Mouse (Mus musculus): ENCODE results near the gene Mgat5. TPM values are rescaled to one million over a fixed set of nuclear protein-coding genes. Genes with fewer than 3 reads are reported as not detected.

The Mgat5 gene
- polyA plus RNA-seq, 1 experiment: 4.9 TPM

DNA sequence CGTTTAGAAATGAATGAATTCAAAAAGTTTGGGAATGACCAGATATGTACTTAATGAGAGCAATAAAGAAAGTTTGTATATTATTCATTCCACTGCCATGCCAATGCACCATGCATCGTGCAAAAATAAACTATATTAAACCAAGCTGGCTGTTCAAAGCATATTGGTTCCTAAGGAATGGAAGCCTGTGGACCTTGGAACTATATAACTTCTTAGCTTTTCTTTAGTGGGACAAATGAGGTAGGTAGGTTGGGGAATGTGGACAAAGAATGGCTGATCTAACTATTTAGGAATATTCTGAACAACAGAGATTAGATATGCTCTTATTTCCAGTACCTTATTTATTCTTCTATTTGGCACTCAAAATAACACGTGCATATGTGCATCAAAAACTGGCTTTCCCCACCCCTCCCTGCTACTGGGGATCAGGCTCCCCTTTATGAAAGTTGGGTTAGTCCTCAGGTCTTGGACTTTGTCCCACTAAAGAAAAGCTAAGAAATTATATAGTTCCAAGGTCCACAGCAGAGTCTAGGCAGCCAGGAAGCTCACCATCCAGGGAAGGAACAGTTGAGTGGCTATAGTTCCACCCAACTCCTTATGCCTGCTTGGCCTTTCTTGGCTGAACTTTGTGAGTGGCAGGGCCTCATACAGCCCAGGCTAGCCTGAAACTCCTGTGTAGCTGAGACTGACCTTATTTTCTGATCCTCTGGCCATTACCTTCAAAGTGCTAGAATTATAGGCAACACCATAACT, 70.9 kb downstream of the Mgat5 start:
- H3K36me3 ChIP-seq (ENCODE audit: control insufficient read depth, insufficient read depth, low read length): no peaks in the 10 kb centered on the region
- 94% methylated on average over 3 of the region's 3 CpGs for WGBS
- no peak overlapping the region for H3K27ac ChIP-seq (ENCODE audit: insufficient read depth, low read length)
- H3K4me3 ChIP-seq (ENCODE audit: extremely low read depth, insufficient read depth, insufficient read length): no peak overlapping the region
- H3K4me1 ChIP-seq (ENCODE audit: control insufficient read depth, insufficient read depth, insufficient read length): no peaks in the 10 kb centered on the region
- no peak for DNase-seq (ENCODE audit: low read depth in 1 of 2, low spot score in 2 of 2)
- no peaks in the 10 kb centered on the region for H3K27me3 ChIP-seq (ENCODE audit: control insufficient read depth, insufficient read depth, low read length)
- TF ChIP-seq CTCF (IDR thresholded peaks at IDR 0.05; ENCODE audit: extremely low read depth, insufficient read depth, insufficient read length, insufficient replicate concordance) (no peak), POLR2A (IDR thresholded peaks at IDR 0.05; ENCODE audit: low read depth, low read length) (no peak)

DNA sequence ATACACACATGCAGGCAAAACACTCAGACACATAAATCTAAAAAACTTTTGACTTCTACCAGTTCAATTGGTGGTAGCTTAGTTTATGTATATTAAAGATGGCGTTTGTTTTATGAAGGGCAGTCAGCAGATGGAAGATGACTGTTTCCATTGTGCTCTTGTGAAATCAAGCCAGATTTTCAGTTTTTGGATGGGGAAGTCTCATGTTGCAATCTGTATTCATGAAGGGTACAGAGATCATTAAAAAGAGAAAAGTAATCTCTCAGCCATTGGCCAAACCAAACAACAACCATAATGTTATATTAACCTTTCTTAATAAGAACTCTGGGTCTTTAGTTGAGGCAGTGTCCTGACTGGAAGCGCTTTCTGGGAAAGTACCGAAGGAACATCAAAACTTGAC, 73.3 kb downstream of the Mgat5 start:
- TF ChIP-seq CTCF (IDR thresholded peaks at IDR 0.05; ENCODE audit: extremely low read depth, insufficient read depth, insufficient read length, insufficient replicate concordance): no peak
- TF ChIP-seq POLR2A (IDR thresholded peaks at IDR 0.05; ENCODE audit: low read depth, low read length): no peak

DNA sequence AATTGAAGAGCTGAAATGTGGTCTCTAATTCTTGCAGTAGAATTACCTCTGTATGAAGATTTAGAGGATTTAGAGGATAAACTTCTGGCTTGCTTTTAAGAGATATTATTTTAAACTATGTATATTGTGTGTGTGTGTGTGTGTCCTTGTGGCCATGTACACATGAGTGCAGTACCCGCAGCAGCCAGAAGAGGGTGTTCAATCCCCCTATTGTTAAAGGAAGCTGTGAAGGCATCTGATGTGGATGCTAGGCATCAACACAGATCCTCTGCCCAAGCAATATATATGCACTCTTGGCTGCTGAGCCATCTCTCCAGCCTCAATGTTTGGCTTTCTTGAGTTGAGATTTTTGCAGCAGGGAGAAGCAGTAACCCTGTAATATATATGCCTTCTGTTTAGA, 75.4 kb downstream of the Mgat5 start:
- no peak for DNase-seq (ENCODE audit: low read depth in 1 of 2, low spot score in 2 of 2)
- no peaks in the 10 kb centered on the region for H3K4me1 ChIP-seq (ENCODE audit: control insufficient read depth, insufficient read depth, insufficient read length)
- WGBS: 84% methylated on average over 1 of the region's 1 CpGs
- TF ChIP-seq POLR2A (IDR thresholded peaks at IDR 0.05; ENCODE audit: low read depth, low read length) (no peak), CTCF (IDR thresholded peaks at IDR 0.05; ENCODE audit: extremely low read depth, insufficient read depth, insufficient read length, insufficient replicate concordance) (no peak)
- no peak overlapping the region for H3K27ac ChIP-seq (ENCODE audit: insufficient read depth, low read length)
- H3K27me3 ChIP-seq (ENCODE audit: control insufficient read depth, insufficient read depth, low read length): no peaks in the 10 kb centered on the region
- H3K4me3 ChIP-seq (ENCODE audit: extremely low read depth, insufficient read depth, insufficient read length): no peak overlapping the region
- H3K36me3 ChIP-seq (ENCODE audit: control insufficient read depth, insufficient read depth, low read length): no peaks in the 10 kb centered on the region

More for the DNA sequence above, 73.3 kb downstream of the Mgat5 start:
- Histone ChIP-seq H3K27ac (ENCODE audit: insufficient read depth, low read length) (no peak overlapping the region), H3K27me3 (ENCODE audit: control insufficient read depth, insufficient read depth, low read length) (no peaks in the 10 kb centered on the region), H3K36me3 (ENCODE audit: control insufficient read depth, insufficient read depth, low read length) (no peaks in the 10 kb centered on the region), H3K4me3 (ENCODE audit: extremely low read depth, insufficient read depth, insufficient read length) (no peak overlapping the region), H3K4me1 (ENCODE audit: control insufficient read depth, insufficient read depth, insufficient read length) (no peaks in the 10 kb centered on the region)
- DNase-seq (ENCODE audit: low read depth in 1 of 2, low spot score in 2 of 2): no peak
- 84% methylated on average over 3 of the region's 3 CpGs for WGBS

DNA sequence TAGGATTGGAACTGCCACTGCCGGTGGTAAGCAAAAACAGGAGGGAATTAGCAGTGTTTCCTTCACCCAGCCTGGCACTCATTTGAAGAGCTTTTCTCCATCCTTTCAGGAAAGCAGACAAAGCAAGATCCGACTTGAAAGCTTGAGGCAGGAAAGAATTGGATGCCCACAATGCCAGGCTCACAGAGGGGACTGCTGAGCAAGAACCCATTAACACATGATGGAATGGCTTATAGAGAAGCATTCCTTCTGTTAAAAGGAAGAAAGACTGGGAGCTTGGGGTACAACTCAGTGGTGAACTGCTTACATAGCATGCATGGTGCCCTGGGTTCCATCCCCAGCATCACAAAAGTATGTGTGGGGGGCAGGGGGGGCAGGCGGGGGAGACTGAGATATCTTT, 80.2 kb downstream of the Mgat5 start:
- TF ChIP-seq POLR2A (IDR thresholded peaks at IDR 0.05; ENCODE audit: low read depth, low read length) (no peak), CTCF (IDR thresholded peaks at IDR 0.05; ENCODE audit: extremely low read depth, insufficient read depth, insufficient read length, insufficient replicate concordance) (no peak)
- Histone ChIP-seq H3K36me3 (ENCODE audit: control insufficient read depth, insufficient read depth, low read length) (no peaks in the 10 kb centered on the region), H3K4me3 (ENCODE audit: extremely low read depth, insufficient read depth, insufficient read length) (no peak overlapping the region), H3K27ac (ENCODE audit: insufficient read depth, low read length) (no peak overlapping the region), H3K27me3 (ENCODE audit: control insufficient read depth, insufficient read depth, low read length) (no peaks in the 10 kb centered on the region), H3K4me1 (ENCODE audit: control insufficient read depth, insufficient read depth, insufficient read length) (no peaks in the 10 kb centered on the region)
- WGBS: 88% methylated on average over 3 of the region's 3 CpGs
- no peak for DNase-seq (ENCODE audit: low read depth in 1 of 2, low spot score in 2 of 2)

DNA sequence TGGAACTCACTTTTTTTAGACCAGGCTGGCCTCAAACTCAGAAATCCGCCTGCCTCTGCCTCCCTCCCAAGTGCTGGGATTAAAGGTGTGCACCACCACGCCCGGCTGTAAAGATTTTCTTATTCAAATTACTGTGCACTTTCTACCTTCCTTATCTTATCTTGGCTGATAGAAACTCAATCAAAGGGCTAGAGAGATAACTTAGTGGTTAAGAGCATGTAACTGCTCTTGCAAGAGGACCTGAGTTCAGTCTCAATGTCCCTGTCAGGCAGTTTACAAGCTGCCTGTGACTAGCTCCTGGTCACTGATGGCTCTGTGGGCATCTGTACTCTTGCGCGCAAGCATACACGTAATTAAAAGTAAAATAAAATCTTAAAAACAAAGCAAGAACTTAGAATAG, 82.7 kb downstream of the Mgat5 start:
- Histone ChIP-seq H3K36me3 (ENCODE audit: control insufficient read depth, insufficient read depth, low read length) (no peaks in the 10 kb centered on the region), H3K27me3 (ENCODE audit: control insufficient read depth, insufficient read depth, low read length) (no peaks in the 10 kb centered on the region), H3K4me1 (ENCODE audit: control insufficient read depth, insufficient read depth, insufficient read length) (peaks cover 3% of the 10 kb centered on the region; the same call in 1 of the 2 replicates), H3K27ac (ENCODE audit: insufficient read depth, low read length) (no peak overlapping the region), H3K4me3 (ENCODE audit: extremely low read depth, insufficient read depth, insufficient read length) (no peak overlapping the region)
- TF ChIP-seq CTCF (IDR thresholded peaks at IDR 0.05; ENCODE audit: extremely low read depth, insufficient read depth, insufficient read length, insufficient replicate concordance) (no peak), POLR2A (IDR thresholded peaks at IDR 0.05; ENCODE audit: low read depth, low read length) (no peak)
- 89% methylated on average over 6 of the region's 6 CpGs for WGBS
- no peak for DNase-seq (ENCODE audit: low read depth in 1 of 2, low spot score in 2 of 2)

DNA sequence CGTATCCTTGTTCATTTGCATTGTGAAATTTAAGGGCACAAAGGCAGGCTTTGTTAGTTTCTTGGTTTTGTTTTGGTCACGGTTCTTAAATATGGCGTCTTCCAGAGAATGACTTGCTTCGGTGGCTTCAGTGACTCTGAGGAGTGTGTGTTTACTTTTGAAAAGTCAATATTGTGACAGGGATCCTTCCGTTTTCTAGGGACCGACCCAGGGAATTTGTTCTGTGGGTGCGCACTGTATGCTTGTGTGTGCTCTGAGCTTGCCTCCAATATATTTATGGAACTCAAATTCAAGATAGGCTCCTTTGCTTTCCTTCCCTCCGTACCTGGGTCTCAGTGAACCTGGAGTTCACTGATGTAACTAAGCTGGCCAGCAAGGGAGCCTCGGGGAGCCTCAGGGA, 86.1 kb downstream of the Mgat5 start:
- Histone ChIP-seq H3K4me1 (ENCODE audit: control insufficient read depth, insufficient read depth, insufficient read length) (peaks cover 3% of the 10 kb centered on the region; the same call in 1 of the 2 replicates), H3K27me3 (ENCODE audit: control insufficient read depth, insufficient read depth, low read length) (no peaks in the 10 kb centered on the region), H3K36me3 (ENCODE audit: control insufficient read depth, insufficient read depth, low read length) (no peaks in the 10 kb centered on the region), H3K27ac (ENCODE audit: insufficient read depth, low read length) (no peak overlapping the region), H3K4me3 (ENCODE audit: extremely low read depth, insufficient read depth, insufficient read length) (no peak overlapping the region)
- no peak for DNase-seq (ENCODE audit: low read depth in 1 of 2, low spot score in 2 of 2)
- TF ChIP-seq CTCF (IDR thresholded peaks at IDR 0.05; ENCODE audit: extremely low read depth, insufficient read depth, insufficient read length, insufficient replicate concordance) (no peak), POLR2A (IDR thresholded peaks at IDR 0.05; ENCODE audit: low read depth, low read length) (no peak)
- WGBS: 84% methylated on average over 9 of the region's 9 CpGs

DNA sequence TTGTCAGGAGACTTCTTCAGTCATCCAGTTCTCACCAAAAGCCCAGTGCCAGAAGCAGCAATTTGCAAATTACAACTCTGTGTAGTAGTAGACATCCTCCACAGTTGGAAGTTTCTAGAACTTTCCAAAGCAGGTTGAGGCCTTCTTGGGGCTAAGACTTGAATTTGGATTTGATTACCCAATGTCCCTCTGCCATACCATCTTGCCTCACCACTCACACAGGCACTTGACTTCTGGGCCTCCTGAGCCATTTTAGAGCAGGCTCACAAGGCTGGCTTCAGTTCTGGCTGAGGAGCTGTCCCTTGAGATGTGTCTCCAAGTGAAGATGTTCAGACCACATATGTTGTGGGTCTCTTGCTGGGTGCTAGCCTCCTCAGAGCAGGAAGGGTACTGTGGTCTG, 86.9 kb downstream of the Mgat5 start:
- peaks cover 7% of the 10 kb centered on the region for H3K4me1 ChIP-seq (ENCODE audit: control insufficient read depth, insufficient read depth, insufficient read length)
- TF ChIP-seq CTCF (IDR thresholded peaks at IDR 0.05; ENCODE audit: extremely low read depth, insufficient read depth, insufficient read length, insufficient replicate concordance): no peak
- TF ChIP-seq POLR2A (IDR thresholded peaks at IDR 0.05; ENCODE audit: low read depth, low read length): no peak

More for the DNA sequence above, 86.9 kb downstream of the Mgat5 start:
- Histone ChIP-seq H3K27ac (ENCODE audit: insufficient read depth, low read length) (no peak overlapping the region), H3K36me3 (ENCODE audit: control insufficient read depth, insufficient read depth, low read length) (no peaks in the 10 kb centered on the region), H3K4me3 (ENCODE audit: extremely low read depth, insufficient read depth, insufficient read length) (no peak overlapping the region), H3K27me3 (ENCODE audit: control insufficient read depth, insufficient read depth, low read length) (no peaks in the 10 kb centered on the region)
- no peak for DNase-seq (ENCODE audit: low read depth in 1 of 2, low spot score in 2 of 2)

Data from spleen, adult 2 months (tissue).